Mouse (Mus musculus) brain, embryonic 18.5 days (tissue): Measurements from ENCODE around the gene Zfp979.
"Not testable (repeated sequence)": the region's sequence is repeated elsewhere in the genome, so short reads cannot be mapped to it uniquely, and the experiment has no call there.

Source experiments
- DNase-seq: peaks from one replicate; pipeline ENCODE4 v3.0.0-alpha.2; 2012; ENCODE audit warnings: low read depth, low spot score

Zfp979 gene

DNA sequence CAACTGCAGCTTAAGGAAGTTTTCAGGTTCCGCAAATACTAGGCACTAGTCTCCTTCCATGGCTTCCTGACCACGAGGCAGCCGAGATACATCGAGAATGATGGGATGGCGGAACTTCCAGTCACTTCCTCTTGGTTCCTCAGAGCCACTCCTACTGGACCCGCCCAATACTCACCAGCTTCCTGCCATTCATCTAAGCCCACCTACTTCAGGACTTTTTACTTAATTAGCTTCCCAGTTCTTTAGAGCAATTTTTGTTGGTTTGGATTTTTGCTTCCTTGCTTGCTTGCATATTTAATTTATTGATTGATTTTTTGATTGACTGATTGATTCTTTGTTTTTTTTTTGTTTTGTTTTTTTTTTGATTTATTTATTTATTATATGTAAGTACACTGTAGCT, at the start of gene Zfp979:
Gene Zfp979, minus strand, starts transcription at position 101 of the 400 bp plus-strand sequence.
- DNase-seq = not testable (repeated sequence)

DNA sequence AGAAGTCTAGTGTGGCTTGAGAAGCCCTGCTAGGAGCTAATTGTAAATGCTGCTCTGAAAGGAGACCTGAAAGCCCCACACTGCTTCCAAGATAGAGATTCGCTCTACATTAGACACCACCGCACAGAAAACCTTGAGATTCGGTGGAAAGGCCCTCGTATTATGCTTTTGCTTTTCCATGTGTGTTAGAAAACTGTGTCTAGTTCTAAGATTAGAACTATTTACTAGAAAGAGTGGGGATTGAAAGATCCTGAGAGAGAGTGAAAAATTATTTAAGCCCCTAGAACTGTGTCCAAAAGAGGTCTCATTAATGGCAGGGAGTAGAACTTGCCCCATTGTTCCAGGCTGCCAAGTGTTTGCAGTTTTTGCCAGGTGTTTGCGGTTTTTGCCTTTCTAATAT, 12.9 kb upstream of the Zfp979 start:
- DNase-seq = not testable (repeated sequence)

DNA sequence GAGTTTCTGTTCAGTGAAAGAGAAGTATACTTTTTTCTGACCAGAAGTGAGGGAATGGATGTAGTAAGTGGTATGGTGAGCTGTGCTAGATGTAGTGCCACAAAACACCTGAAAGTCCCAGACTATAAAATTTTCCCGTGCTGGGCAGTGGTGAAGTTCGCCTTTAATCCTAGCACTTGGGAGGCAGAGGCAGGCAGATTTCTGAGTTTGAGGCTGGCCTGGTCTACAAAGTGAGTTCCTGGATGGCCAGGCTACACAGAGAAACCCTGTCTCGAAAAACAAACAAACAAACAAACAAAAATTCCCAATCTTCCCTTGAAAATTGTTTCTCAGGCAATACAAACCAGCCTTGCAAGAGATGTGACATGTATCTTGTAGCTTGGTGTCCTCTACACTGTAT, 5.1 kb upstream of the Zfp979 start:
- DNase-seq = not testable (repeated sequence)

DNA sequence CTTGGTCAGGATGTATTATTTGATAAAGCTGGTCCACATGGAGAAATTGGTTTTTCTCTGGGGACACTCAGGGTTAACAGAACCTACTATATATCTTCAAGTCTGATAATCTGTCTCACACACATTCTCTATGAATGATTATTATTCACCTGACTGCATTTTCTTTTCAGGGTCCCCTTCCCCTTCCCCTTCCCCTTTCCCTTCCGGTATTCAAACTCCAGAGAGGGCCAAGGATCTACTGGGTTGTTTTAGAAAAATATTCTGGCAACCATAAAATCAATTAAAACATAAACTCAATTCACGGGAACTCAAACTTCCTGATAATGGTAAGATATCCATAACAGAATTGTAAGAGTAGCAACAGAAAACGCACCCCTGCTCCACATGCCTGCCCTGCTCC, 381 bp downstream of the Zfp979 start:
- DNase-seq = not testable (repeated sequence)

DNA sequence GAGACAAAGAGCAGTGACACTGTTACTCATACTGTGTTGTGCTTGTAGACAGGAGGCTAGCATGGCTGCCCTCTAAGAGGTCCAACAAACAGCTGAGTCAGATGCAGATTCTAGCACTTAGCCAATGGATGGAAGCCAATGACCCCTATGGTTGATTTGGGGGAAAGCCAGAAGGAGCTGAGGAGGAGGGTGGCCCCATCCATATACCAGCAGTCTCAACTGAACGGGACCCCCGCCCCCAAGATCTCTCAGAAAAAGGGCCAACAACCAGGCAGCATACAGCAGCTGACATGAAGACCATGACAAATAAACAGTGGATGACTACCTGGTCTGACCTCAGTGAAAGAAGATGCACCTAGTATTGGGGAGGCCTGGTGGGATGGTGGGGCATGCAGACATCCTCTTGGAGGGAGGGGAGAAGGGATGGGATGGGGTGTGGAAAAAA, 8.5 kb downstream of the Zfp979 start:
- DNase-seq = not testable (repeated sequence)

DNA sequence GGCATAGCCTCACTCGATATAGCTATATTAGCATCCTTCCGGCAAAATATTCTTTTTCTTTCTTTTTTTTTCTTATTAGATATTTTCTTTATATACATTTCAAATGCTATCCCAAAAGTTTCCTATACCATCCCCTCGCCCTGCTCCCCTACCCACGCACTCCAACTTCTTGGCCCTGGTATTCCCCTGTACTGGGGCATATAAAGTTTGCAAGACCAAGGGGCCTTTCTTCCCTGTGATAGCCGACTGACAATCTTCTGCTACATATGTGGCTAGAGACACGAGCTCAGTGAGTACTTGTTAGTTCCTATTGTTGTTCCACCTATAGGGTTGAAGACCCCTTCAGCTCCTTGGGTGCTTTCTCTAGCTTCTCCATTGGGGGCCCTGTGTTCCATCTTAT, 35.8 kb downstream of the Zfp979 start:
- DNase-seq = not testable (repeated sequence)

DNA sequence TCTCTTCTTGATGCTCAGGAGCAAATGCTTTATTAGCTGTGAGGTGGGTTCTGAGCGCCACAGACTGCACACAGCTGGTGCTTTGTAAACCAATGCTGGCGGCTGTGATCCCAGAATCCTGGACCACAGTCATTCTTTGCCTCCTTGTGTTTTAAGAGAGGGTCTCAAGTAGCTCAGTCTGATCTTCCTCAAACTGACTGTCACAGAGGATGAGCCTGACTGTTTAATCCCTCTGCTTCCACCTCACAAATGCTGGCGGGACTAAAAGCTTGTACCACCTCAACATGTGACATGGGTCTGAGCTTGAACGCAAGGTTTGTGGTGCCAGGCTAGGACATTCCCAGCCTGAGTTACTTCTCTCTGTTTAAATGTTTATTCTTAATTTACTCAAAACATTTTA, 36.8 kb downstream of the Zfp979 start:
- DNase-seq = no peak

DNA sequence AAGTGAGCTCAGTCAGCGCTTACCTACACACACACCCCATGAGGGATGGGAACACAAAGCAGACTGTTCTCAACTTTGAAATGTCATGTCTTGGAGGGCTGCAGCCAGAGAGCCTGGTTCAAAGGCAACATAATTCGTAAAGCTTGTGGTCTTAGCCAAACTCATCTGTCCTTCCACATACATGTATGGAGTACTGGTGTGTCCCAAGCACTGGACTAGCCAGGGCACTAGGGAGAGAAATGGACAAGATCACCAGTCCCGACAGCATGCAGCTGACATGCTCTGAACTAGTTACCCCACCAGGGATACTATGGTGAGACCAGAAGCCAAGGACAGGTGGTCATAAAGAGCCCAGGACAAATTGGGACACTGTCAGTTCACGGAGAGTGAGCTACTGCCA, 38.5 kb downstream of the Zfp979 start:
- DNase-seq = no peak

DNA sequence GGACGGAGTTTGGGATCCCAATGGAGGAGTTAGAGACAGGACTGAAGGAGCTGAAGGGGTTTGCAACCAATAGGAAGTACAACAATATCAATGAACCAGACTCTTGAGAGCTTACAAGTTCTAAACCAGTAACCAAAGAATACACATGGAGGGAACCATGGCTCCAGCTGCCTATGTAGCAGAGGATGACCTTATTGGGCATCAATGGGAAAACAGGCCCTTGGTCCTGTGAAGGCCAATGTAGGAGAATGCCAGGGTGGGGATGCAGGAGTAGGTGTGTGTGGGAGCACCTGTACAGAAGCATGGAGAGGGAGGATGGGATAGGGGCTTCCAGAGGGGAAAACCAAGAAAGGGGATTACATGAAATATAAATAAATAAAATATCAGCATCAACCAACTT, 40.4 kb downstream of the Zfp979 start:
- DNase-seq = no peak

DNA sequence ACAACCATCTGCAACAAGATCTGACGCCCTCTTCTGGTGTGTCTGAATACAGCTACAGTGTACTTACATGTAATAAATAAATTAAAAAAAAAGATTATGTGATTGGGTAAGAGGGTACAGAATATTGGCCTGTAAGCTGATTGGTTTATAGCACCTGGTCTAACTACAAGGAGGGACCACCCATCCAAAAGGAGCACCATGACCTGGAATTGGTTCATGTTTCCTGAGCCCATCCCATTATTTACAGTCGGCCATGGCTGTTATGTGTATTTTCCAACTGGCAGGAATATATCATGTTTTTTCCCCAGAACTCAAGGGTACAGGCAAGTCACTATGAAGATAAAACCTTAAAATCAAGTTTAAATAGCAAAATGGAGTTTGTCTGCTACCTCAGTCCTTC, 43.5 kb downstream of the Zfp979 start:
- DNase-seq = no peak

DNA sequence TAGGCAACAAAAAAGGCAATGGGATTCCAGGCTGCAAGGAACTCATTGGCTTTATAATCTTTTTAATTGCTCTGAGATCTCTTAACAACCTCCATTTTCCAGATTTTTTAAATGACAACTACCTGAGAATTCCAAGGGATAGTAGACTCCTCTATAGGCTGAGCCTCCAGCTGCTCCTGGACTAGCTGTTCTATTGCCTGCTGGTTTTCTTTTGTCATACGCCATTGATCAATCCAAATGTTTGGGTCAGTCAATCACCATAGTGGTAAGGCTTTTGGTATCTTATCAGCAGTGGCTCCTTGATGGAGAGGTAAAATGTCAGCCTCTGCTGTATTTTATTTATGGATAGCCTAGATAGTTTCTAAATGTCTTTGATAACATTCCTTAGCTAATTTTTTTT, 44.6 kb downstream of the Zfp979 start:
- no peak for DNase-seq

DNA sequence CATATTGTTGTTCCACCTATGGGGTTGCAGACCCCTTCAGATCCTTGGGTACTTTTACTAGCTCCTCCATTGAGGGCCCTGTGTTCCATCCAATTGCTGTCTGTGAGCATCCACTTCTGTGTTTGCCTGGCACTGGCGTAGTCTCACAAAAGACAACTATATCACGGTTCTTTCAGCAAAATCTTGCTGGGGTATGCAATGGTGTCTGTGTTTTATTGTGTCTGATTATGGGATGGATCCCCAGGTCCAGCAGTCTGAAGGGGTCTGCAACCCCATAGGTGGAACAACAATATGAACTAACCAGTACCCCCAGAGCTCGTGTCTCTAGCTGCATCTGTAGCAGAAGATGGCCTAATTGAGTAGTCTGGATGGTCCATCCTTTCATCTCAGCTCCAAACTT, 47.7 kb downstream of the Zfp979 start:
- not testable (repeated sequence) for DNase-seq

DNA sequence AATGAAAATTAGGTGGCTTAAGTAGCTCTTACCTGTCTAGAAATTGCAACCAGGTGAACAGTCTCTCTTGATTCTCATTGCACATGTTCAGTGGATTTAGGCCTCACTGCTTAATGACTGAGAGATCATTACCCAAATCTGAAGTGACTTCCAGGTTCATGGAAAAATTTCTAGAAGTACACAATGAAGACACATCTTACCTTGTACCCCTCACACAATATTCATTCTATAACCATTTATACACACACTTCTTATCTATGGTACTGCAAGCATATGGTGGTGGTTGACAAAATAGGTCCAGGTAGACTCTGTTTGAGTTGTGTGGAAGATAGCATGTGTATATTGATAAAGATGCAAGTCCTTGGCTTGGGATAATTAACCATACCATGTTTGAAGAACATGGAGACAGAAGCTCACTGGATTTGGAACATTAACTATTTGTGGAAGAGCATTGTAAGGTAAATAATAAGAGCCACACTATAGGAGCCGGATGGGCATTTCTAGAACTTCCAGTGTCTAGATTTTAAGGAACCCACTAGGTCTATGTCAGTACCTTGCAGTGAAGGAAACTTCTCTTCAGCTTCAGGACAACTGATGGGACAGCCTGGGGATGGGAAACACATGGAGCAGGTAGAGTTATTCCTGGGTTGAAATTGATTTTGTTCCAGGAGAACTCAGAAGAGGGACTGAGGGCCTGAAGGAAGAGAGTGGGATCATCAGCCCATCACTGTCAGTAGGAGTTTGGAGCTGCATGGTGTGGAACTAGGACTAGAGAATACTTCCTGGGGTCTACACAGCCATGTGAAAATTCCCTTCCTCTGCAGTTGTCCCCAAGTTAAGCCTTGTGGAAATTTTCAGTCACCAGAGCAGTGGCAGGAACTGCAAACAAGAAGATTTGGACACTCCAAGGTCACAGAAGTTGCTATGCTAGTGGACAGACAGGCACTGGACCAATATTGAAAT, 55.5 kb downstream of the Zfp979 start:
- no peak for DNase-seq

DNA sequence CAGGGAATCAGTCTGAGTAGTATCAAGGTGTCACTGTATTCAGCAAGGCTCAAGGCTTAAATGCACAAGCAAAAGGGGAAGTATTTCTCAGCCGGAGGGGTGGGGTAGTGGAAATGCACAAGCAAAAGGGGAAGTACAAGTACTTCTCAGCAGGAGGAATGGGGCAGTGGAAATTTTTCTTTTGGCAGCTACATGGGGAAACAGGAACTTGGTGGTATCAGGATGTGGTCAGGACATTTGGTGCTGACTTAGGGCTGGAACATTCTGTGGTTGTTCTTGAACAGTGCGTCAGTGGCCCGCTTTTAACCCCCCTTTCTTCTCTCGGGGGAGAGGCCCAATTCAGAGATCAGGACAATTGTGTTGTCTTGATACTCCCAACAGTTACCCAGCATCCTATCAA, 62.9 kb downstream of the Zfp979 start:
- DNase-seq = not testable (repeated sequence)

DNA sequence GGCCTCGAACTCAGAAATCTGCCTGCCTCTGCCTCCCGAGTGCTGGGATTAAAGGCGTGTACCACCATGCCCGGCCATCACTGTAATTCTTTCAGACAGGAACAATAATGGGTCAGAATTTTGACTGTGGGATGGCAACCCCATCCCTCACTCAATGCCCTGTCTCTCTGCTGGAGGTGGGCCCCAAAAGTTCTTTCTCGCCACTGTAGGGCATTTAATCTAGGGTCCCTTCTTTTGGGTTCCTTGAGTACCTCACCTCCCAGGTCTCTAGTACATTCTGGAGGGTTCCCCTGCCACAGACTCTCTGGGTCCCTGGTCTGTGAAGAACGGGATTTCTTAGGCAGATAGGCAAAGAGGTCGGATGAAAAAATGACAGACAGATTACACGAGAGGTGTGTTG, 71.2 kb downstream of the Zfp979 start:
- not testable (repeated sequence) for DNase-seq

DNA sequence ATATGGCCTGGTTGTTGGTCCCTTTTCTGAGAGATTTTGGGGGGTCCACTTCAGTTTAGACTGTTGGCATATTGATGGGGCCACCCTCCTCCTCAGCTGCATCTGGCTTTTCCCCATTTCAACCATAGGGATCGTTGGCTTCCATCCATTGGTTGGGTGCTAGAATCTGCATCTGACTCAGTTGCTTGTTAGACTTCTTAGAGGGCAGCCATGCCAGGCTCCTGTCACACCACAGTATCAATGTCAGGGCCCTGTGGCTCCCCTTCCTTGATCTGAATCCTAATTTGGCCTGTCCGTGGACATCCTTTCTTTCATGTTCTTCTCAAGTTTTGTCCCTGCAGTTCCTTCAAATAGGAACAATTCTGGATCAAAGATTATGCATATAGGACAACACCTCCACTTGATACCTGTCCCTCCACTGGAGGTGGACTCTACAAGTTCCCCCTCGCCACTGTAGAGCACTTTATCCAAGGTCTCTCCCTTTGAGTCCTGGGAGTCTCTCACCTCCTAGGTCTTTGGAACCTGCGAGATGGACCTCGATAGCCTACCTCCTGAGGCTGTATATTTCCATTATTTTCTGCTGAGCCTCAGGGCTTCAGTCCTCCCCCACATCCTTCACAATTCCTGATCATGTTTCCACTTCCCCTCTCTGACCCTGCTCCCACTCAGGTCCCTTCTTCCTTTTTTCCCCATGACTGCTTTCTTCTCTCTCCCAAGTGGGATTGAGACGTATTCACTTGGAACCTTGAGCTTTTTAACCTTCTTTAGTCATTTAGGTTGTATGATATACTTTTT, 76.7 kb downstream of the Zfp979 start:
- no peak for DNase-seq
